Mouse (Mus musculus) embryonic facial prominence, embryonic 13.5 days (tissue): Measurements from ENCODE around the gene Scrt2. TPM values are rescaled to one million over a fixed set of nuclear protein-coding genes. Genes with fewer than 3 reads are reported as not detected.
A peak's percentile ranks its signal among the peaks of the same experiment; 100 is the strongest.

ENCODE experiments used
- ATAC-seq: fragments of 200-750 bp; cut with Nextera tagmentation; 2 replicates; pipeline ENCODE4 v1.8.0; 2017; ENCODE audit warnings: low read depth; ENCODE audit not compliant: insufficient number of reproducible peaks, insufficient read depth, low FRiP score, low TSS enrichment
- H3K27ac ChIP-seq: fragments of 300-500 bp; sonication (generic); 2 replicates; pipeline ENCODE4 v1.5.1; 2015; ENCODE audit warnings: moderate library complexity, mild to moderate bottlenecking, inconsistent platforms
- H3K27me3 ChIP-seq: fragments of 300-500 bp; sonication (generic); 2 replicates; pipeline ENCODE4 v1.6.1; 2015; ENCODE audit warnings: mild to moderate bottlenecking, inconsistent platforms
- H3K36me3 ChIP-seq: fragments of 300-500 bp; sonication (generic); 2 replicates; pipeline ENCODE4 v1.6.1; 2015; ENCODE audit warnings: mild to moderate bottlenecking, inconsistent platforms
- H3K4me1 ChIP-seq: fragments of 300-500 bp; sonication (generic); 2 replicates; pipeline ENCODE4 v1.6.1; 2015; ENCODE audit warnings: inconsistent platforms
- H3K4me2 ChIP-seq: fragments of 300-500 bp; sonication (generic); 2 replicates; pipeline ENCODE4 v1.6.1; 2015; ENCODE audit warnings: moderate library complexity, mild to moderate bottlenecking, inconsistent platforms
- H3K4me3 ChIP-seq: fragments of 300-500 bp; sonication (generic); 2 replicates; pipeline ENCODE4 v1.5.1; 2015; ENCODE audit warnings: mild to moderate bottlenecking, inconsistent platforms
- H3K9ac ChIP-seq: fragments of 300-500 bp; sonication (generic); 2 replicates; pipeline ENCODE4 v1.6.1; 2015; ENCODE audit warnings: mild to moderate bottlenecking, inconsistent platforms
- H3K9me3 ChIP-seq: fragments of 300-500 bp; sonication (generic); 2 replicates; pipeline ENCODE4 v1.6.1; 2016; ENCODE audit warnings: inconsistent platforms
- WGBS: fragments of 180-500 bp; shearing (Covaris S2); methylation state at CpG from one replicate; pipeline ENCODE4 v1.1.7; 2015; ENCODE audit warnings: mixed read lengths; 5-methylcytosine and 5-hydroxymethylcytosine counted together
- polyA plus RNA-seq: library from polyadenylated mRNA; unstranded; fragments of >200 nt; fragmentation: Nextera tagmentation; extraction: Ambion mirVana; gene quantifications from 2 replicates; pipeline ENCODE4 v1.2.1, GENCODE M21; 2015

Gene Scrt2
- polyA plus RNA-seq, 1 experiment from 2014 or later = 0.17 TPM

DNA sequence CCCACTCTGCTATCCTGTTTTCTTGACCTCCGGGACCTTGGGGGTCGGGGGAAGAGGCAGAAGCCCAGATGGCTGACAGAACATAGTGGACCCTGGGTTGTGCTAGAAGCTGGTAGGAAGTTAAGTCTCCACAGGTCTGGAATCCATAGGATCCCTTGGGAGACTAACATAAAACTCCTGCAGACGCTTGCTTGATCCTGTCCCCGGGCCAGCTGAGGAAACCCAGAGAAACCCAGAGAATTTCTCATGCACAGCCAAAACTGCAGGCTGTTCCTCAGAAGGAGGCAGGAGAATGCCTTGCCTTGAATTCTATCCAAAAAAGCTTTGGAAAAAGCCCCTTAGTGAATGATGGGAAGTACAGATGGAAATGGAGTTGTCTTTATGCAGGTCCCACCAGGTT, 2.1 kb downstream of the Scrt2 start:
- Histone ChIP-seq H3K9me3 (no peaks in the 10 kb centered on the region), H3K9ac (no peak overlapping the region), H3K4me1 (peaks cover 18% of the 10 kb centered on the region), H3K27ac (no peak overlapping the region), H3K4me3 (no peak overlapping the region), H3K4me2 (no peak overlapping the region), H3K36me3 (no peaks in the 10 kb centered on the region), H3K27me3 (peaks cover 76% of the 10 kb centered on the region)
- no peak for ATAC-seq
- 56% methylated on average over 4 of the region's 4 CpGs for WGBS

DNA sequence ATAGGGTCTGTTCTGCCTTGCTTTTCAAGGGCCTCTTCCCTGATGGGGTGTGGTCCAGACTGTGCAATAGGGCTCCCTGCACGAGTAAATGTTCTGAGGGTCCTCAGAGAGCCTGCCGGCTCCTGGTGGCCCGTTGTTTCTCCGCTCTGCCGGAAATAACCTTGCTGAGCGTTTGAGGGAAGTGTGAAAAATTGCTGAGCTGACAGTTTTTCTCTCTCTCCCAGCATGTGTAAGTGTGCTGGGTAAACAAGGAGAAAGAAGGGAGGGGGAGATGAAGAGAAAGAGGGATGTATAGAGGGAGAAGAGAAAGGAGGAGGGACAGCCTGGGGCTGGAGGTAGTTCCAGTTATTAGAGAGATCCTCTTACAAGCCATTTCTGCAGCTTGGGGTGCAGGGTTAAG, 3.0 kb downstream of the Scrt2 start:
- ATAC-seq = no peak
- peaks cover 75% of the 10 kb centered on the region for H3K27me3 ChIP-seq
- peaks cover 18% of the 10 kb centered on the region for H3K4me1 ChIP-seq
- 45% methylated on average over 6 of the region's 6 CpGs for WGBS
- H3K9ac ChIP-seq = no peak overlapping the region
- H3K27ac ChIP-seq = no peak overlapping the region
- no peak overlapping the region for H3K4me3 ChIP-seq
- H3K36me3 ChIP-seq = no peaks in the 10 kb centered on the region
- H3K4me2 ChIP-seq = no peak overlapping the region
- H3K9me3 ChIP-seq = no peaks in the 10 kb centered on the region

DNA sequence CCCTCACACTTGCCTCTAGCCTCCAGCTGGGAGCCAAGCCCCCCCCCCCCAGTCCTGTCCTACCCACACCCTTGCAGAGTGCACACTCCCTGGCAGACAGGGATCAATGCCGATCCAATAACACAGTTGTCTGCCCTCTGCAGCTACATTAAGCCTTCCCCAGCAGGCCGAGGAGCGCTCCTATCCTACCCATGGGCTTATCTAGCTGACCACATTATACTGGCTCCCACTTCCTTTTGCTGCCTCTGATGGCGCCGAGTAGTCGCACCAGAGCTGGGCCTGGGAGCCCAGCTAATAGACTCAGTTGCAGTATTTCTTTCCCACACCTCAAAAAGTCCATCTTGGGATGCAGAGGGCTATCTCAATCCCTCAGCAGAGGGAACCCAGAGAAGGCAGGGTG, 4.1 kb downstream of the Scrt2 start:
- H3K27me3 ChIP-seq = peaks cover 75% of the 10 kb centered on the region
- H3K4me3 ChIP-seq = no peak overlapping the region
- WGBS = 79% methylated on average over 6 of the region's 6 CpGs
- ATAC-seq = no peak
- H3K4me1 ChIP-seq = peaks cover 16% of the 10 kb centered on the region
- H3K27ac ChIP-seq = no peak overlapping the region
- H3K9me3 ChIP-seq = no peaks in the 10 kb centered on the region
- H3K36me3 ChIP-seq = no peaks in the 10 kb centered on the region
- H3K4me2 ChIP-seq = no peak overlapping the region
- H3K9ac ChIP-seq = no peak overlapping the region

DNA sequence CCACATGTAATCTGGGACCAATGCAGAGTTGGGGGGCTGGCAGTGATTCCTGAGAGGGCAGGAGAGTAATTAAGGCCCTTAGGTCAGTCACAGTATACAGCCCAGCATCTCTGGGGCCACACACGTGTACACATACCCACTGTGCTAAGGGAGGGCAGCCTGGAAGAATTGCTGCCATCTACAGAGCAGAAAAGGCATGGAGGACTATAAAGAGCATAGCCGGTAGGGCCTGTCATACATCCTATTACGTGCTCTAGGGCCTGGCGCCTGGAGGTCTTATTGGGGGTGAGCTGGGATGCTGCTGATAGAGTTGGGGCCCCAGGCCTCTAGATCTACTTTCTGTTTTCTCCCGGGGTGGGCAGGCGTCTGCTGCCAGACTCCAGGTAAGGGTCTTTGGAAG, 5.1 kb downstream of the Scrt2 start:
- no peak overlapping the region for H3K9ac ChIP-seq
- WGBS = 65% methylated on average over 6 of the region's 6 CpGs
- H3K4me2 ChIP-seq = no peak overlapping the region
- H3K27me3 ChIP-seq = peaks cover 76% of the 10 kb centered on the region
- H3K9me3 ChIP-seq = no peaks in the 10 kb centered on the region
- no peak overlapping the region for H3K27ac ChIP-seq
- no peak for ATAC-seq
- no peaks in the 10 kb centered on the region for H3K36me3 ChIP-seq
- no peak overlapping the region for H3K4me3 ChIP-seq
- H3K4me1 ChIP-seq = peaks cover 7% of the 10 kb centered on the region

DNA sequence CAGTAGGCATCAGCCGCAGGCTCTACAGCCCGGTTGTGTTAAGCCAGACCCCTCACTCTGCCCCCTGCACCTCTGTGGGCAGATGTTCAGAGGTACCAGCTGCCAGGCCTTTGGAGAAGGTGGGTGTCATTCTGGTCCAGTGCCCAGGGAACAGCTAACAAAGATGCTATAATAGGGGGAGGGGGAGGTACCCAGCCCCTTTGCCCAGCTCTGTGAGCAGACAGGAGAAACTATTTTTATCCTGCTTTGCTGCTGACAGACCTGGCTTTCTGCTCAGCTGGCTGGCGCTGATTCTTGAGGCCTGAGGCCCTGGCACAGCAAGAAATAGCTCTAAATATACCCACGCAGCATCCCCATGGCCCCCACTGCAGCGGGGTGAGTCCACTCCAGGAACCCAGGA, 5.8 kb downstream of the Scrt2 start:
- WGBS = 80% methylated on average over 5 of the region's 5 CpGs
- no peak overlapping the region for H3K4me2 ChIP-seq
- peaks cover 76% of the 10 kb centered on the region for H3K27me3 ChIP-seq

DNA sequence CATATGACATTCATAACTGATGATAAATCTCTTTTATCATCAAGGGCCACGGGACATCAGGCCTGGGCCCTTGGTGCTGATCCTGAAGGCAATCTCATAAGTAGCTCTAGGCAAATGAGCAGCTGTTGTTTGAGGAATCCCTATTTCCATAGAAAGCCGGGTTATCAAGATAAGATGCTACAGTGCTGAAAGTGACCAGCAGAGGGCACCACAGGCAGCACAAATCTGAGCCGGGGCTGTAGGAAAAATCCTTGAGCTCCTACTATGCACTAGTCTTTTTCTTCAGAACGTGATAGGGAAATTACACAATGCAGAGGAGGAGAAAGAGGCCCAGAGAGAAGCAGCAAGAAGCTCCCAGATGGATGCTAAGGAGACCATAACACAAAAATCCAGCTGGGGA, 7.7 kb downstream of the Scrt2 start:
- Histone ChIP-seq H3K9me3 (no peaks in the 10 kb centered on the region), H3K27me3 (peaks cover 76% of the 10 kb centered on the region), H3K4me2 (no peak overlapping the region), H3K9ac (no peak overlapping the region), H3K4me1 (peaks cover 8% of the 10 kb centered on the region), H3K27ac (no peak overlapping the region), H3K36me3 (no peaks in the 10 kb centered on the region), H3K4me3 (no peak overlapping the region)
- no peak for ATAC-seq
- WGBS = 6% methylated on average over 4 of the region's 4 CpGs

More for the DNA sequence above, 5.8 kb downstream of the Scrt2 start:
- no peak for ATAC-seq
- no peak overlapping the region for H3K27ac ChIP-seq
- no peak overlapping the region for H3K4me3 ChIP-seq
- H3K36me3 ChIP-seq = no peaks in the 10 kb centered on the region
- peaks cover 3% of the 10 kb centered on the region for H3K4me1 ChIP-seq
- H3K9ac ChIP-seq = no peak overlapping the region
- no peaks in the 10 kb centered on the region for H3K9me3 ChIP-seq

DNA sequence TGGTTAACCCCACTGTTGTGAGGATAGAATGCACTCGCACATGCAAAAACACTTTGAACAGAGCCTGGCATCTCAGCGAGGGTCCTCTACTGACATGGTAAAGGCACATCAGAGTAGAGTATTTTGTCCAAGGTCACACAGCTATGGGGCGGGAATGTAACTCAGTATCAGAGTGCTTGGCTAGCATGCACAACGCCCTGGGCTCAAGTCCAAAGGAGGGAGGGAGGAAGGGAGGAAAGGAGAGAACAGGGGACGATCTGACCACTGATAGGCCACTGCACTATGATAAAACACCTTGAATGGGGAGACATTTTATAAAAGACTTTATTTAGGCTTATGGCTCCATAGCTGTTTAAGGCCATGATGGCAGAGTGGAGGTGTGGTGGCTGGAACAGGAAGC, 8.3 kb downstream of the Scrt2 start:
- 73% methylated on average over 5 of the region's 5 CpGs for WGBS
- peaks cover 8% of the 10 kb centered on the region for H3K4me1 ChIP-seq

DNA sequence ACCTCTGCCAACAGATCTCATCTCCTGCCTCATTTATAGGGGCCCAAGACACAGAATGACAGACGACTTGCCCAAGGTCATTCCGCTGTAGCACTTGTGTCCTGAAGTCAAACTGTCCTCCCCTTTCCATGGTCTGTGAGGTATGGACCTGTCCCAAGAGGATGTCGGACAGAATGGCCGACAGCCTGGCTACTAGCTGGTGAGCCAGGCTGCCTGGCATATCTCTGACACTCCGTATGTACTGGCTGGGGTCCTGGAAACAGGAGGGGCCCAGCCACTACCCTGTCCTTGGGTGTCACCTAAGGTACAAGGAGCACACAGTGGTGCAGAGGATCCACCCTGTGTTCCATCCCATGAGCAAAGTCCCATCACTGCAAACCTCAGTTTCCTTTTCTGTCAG, 9.2 kb downstream of the Scrt2 start:
- H3K4me3 ChIP-seq = no peak overlapping the region
- ATAC-seq = no peak
- no peak overlapping the region for H3K4me2 ChIP-seq
- no peaks in the 10 kb centered on the region for H3K9me3 ChIP-seq
- peaks cover 16% of the 10 kb centered on the region for H3K4me1 ChIP-seq
- no peak overlapping the region for H3K27ac ChIP-seq
- 85% methylated on average over 5 of the region's 5 CpGs for WGBS
- no peak overlapping the region for H3K9ac ChIP-seq
- H3K27me3 ChIP-seq = peaks cover 76% of the 10 kb centered on the region
- no peaks in the 10 kb centered on the region for H3K36me3 ChIP-seq

More for the DNA sequence above, 8.3 kb downstream of the Scrt2 start:
- Histone ChIP-seq H3K4me2 (no peak overlapping the region), H3K27ac (no peak overlapping the region), H3K9me3 (no peaks in the 10 kb centered on the region), H3K36me3 (no peaks in the 10 kb centered on the region), H3K4me3 (no peak overlapping the region), H3K27me3 (peaks cover 76% of the 10 kb centered on the region), H3K9ac (no peak overlapping the region)
- ATAC-seq = no peak

DNA sequence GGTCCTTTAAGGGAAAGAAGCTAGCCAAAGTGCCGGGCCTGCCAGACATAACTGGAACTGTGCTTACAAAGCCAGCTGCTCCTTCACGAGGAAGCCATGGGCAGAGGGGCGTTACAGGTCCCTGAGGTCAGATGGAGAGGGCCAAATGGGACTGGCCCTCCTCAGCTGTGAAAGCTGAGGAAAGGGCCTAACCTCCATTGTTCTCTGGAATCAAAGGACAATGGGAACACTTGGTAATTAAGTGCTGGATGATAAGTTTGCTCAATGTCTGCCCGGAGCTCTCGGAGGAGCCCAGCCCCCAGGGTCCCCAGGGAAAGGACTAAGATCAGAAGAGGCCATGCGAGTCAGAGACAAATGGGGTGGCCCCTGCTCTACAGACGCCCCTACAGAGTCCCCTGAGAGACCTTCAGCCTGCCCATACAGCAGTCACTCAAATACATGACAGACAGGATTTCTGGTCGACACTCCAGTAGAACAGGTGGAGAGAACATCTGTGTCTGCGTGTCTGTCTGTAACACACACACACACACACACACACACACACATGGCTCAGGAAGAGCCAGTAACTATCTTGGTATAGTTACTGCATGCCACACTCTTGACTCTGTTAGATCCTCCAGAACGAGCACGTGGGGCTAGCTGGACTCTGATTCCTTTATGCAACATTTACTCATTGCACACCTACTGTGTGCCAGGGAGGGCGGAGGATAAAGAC, 10.2 kb downstream of the Scrt2 start:
- Histone ChIP-seq H3K9ac (no peak overlapping the region), H3K4me1 (peaks cover 16% of the 10 kb centered on the region), H3K4me2 (no peak overlapping the region), H3K27ac (no peak overlapping the region), H3K9me3 (no peaks in the 10 kb centered on the region), H3K36me3 (no peaks in the 10 kb centered on the region), H3K4me3 (no peak overlapping the region), H3K27me3 (peaks cover 82% of the 10 kb centered on the region)
- WGBS = 38% methylated on average over 12 of the region's 12 CpGs
- no peak for ATAC-seq

DNA sequence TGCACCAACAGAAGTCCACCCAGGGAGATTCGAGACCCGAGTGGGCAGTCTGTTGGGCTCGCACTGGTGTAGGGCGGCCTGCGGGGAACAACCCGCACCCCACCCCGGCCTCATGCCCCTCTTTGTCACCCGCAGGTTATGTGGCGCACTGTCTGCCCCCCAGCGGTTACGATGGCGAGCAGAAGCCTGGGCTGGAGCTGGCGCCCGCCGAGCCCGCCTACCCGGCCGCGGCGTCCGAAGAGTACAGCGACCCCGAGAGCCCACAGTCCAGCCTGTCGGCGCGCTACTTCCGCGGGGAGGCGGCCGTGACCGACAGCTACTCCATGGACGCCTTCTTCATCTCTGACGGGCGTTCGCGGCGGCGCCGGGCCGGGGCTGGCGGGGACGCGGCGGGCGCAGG, 11.6 kb downstream of the Scrt2 start:
- H3K9ac ChIP-seq = no peak overlapping the region
- no peak overlapping the region for H3K27ac ChIP-seq
- no peaks in the 10 kb centered on the region for H3K36me3 ChIP-seq
- peaks cover 16% of the 10 kb centered on the region for H3K4me1 ChIP-seq
- H3K27me3 ChIP-seq = peaks cover 97% of the 10 kb centered on the region
- peak overlapping the region; percentile 71 for H3K4me2 ChIP-seq
- no peak for ATAC-seq
- WGBS = 8% methylated on average over 27 of the region's 45 CpGs
- H3K9me3 ChIP-seq = no peaks in the 10 kb centered on the region
- H3K4me3 ChIP-seq = peak overlapping the region; percentile 47

DNA sequence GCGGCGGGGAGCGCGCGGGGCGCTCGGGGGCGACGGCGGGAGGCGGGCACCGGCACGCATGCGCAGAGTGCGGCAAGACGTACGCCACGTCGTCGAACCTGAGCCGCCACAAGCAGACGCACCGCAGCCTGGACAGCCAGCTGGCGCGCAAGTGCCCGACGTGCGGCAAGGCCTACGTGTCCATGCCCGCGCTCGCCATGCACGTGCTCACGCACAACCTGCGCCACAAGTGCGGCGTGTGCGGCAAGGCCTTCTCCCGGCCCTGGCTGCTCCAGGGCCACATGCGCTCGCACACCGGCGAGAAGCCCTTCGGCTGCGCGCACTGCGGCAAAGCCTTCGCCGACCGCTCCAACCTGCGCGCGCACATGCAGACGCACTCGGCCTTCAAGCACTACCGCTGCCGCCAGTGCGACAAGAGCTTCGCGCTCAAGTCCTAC, 12.0 kb downstream of the Scrt2 start:
- Histone ChIP-seq H3K27ac (no peak overlapping the region), H3K27me3 (peaks cover 98% of the 10 kb centered on the region), H3K9me3 (no peaks in the 10 kb centered on the region), H3K4me3 (peak overlapping the region; percentile 47), H3K4me2 (peak overlapping the region; percentile 71), H3K4me1 (peaks cover 16% of the 10 kb centered on the region), H3K36me3 (no peaks in the 10 kb centered on the region), H3K9ac (peak overlapping the region; percentile 65)
- no peak for ATAC-seq
- WGBS = 4% methylated on average over 50 of the region's 60 CpGs

DNA sequence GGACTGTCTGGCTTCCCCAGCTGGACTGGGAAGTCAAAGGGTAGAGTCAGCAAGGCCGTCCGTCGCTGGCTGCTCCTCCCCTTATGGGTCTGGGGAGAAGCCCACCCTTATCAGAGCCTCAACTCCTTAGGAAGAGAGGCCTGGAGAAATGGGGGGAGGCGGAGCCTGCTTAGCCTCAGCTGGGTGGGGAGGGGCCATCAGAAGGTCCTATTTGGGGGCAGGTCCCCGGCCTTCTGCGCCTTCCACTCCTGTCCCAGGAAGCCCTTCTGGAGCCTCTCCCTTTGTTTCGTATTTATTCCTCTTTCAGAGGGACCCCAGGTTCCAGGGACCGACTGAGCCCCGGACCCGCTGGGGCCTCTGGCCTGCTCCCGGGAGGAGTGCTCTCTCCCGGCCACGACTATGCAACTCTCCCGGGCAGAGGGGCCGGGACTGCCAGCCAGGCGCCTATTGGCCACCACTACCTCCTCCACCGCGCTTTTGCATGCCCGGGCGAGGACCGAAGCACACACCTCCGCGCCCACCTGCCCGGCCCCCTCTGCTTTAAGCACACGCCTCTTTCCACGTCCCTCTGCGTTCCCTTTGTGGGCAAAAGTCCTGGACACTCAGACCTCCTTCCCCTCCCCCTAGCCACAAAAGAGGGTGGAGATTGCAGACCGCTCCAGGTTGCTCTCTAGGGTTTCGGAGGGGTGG, 13.7 kb downstream of the Scrt2 start:
- Histone ChIP-seq H3K9me3 (no peaks in the 10 kb centered on the region), H3K36me3 (no peaks in the 10 kb centered on the region), H3K9ac (peak overlapping the region; percentile 40; the same call in 1 of the 2 replicates), H3K4me1 (peaks cover 16% of the 10 kb centered on the region), H3K4me2 (peak overlapping the region; percentile 50), H3K27me3 (peaks cover 88% of the 10 kb centered on the region), H3K4me3 (peak overlapping the region; percentile 14), H3K27ac (no peak overlapping the region)
- WGBS = 5% methylated on average over 29 of the region's 29 CpGs
- no peak; the same call in 1 of the 2 replicates for ATAC-seq
